10 mouse cellular contexts compared by ENCODE assay signal in genomic region chr13:60122341-60123173, GRCm38 (mm10). TPM values are rescaled to one million over a fixed set of nuclear protein-coding genes. Genes with fewer than 3 reads are reported as not detected.
DNase-seq lines count a peak whose midpoint lies in the region; ATAC-seq and TF ChIP-seq lines count a peak whose summit lies in the region.
"Had no signal": no experiment of that assay in that cellular context is flagged by ENCODE, and none has a peak within 500 bp of the region (broad histone marks: within the 10 kb centered on the region; RNA-seq: fewer than 3 reads in every experiment).

No protein-coding gene starts in this region.

- H3K4me3 ChIP-seq in heart, postnatal 0 days (ENCODE audit: low read depth, low read length), result no peak overlapping the region
- H3K4me3 ChIP-seq in forebrain, embryonic 13.5 days, result peak overlapping the region; percentile 18; the same call in 1 of the 2 replicates
- no peak overlapping the region for H3K4me3 ChIP-seq in hindbrain, postnatal 0 days (ENCODE audit: low read length)
- no peak overlapping the region for H3K4me3 ChIP-seq in neural tube, embryonic 12.5 days

- H3K27ac ChIP-seq in heart, postnatal 0 days (ENCODE audit: low read depth), result no peak overlapping the region
- peak overlapping the region; percentile 80 for H3K27ac ChIP-seq in forebrain, embryonic 13.5 days
- H3K27ac ChIP-seq in hindbrain, postnatal 0 days, result no peak overlapping the region
- H3K27ac ChIP-seq in neural tube, embryonic 12.5 days, result peak overlapping the region; percentile 32; the same call in 1 of the 2 replicates
- H3K27ac ChIP-seq: liver, embryonic 14.5 days had no signal

- peaks cover 6% of the 10 kb centered on the region; the same call in 1 of the 2 replicates for H3K4me1 ChIP-seq in heart, postnatal 0 days (ENCODE audit: control insufficient read depth, insufficient read depth)
- peaks cover 49% of the 10 kb centered on the region for H3K4me1 ChIP-seq in forebrain, embryonic 13.5 days
- peaks cover 12% of the 10 kb centered on the region for H3K4me1 ChIP-seq in hindbrain, postnatal 0 days (ENCODE audit: insufficient read depth, low read length)
- peaks cover 53% of the 10 kb centered on the region for H3K4me1 ChIP-seq in neural tube, embryonic 12.5 days

- H3K9me3 ChIP-seq in heart, postnatal 0 days (replicated peaks; ENCODE audit: control insufficient read depth, low read length), result no peaks in the 10 kb centered on the region
- H3K9me3 ChIP-seq in forebrain, embryonic 13.5 days (replicated peaks), result no peaks in the 10 kb centered on the region
- 0 out of 2 replicates have a peak, but pooled peaks cover 2% of the 10 kb centered on the region for H3K9me3 ChIP-seq in hindbrain, postnatal 0 days (ENCODE audit: low read length)
- H3K9me3 ChIP-seq in neural tube, embryonic 12.5 days, result 0 out of 2 replicates have a peak, but pooled peaks cover 6% of the 10 kb centered on the region

- no peak for TF ChIP-seq EP300 in heart, postnatal 0 days (IDR thresholded peaks at IDR 0.05; ENCODE audit: low read depth)

- DNase-seq in heart, postnatal 0 days (ENCODE audit: low spot score), result no peak
- DNase-seq in heart, postnatal 36 days, result no peak
- peak; percentile 3 for DNase-seq in hindbrain, postnatal 0 days (ENCODE audit: low spot score)
- DNase-seq in left cerebral cortex, adult 18-20 months (ENCODE audit: low spot score in 2 of 2), result no peak
- no peak for DNase-seq in thymus, postnatal 10 days (ENCODE audit: low spot score in 2 of 2)
- no peak for DNase-seq in testis, postnatal 10 days (ENCODE audit: low spot score)
- DNase-seq: right cerebral cortex, postnatal 4 days had no signal

- ATAC-seq in heart, postnatal 0 days (ENCODE audit: insufficient read depth, low read depth), result no peak
- ATAC-seq in forebrain, embryonic 13.5 days, result peak; percentile 60; the same call in 1 of the 2 replicates
- peak; percentile 18; the same call in 1 of the 2 replicates for ATAC-seq in hindbrain, postnatal 0 days
- 0 out of 2 replicates have a peak, but pooled peaks have one; percentile 2 for ATAC-seq in neural tube, embryonic 12.5 days (ENCODE audit: low FRiP score, low read depth)

- WGBS in heart, postnatal 0 days, result 50% methylated on average over 29 of the region's 29 CpGs
- WGBS in forebrain, embryonic 13.5 days, result 30% methylated on average over 29 of the region's 29 CpGs
- WGBS in hindbrain, postnatal 0 days, result 44% methylated on average over 29 of the region's 29 CpGs
- WGBS in neural tube, embryonic 12.5 days, result 13% methylated on average over 29 of the region's 29 CpGs

- no peak for TF ChIP-seq CTCF in heart, postnatal 0 days (IDR thresholded peaks at IDR 0.05; ENCODE audit: low read depth)
- no peak for TF ChIP-seq CTCF in hindbrain, postnatal 0 days (IDR thresholded peaks at IDR 0.05; ENCODE audit: low read depth)

- H3K36me3 ChIP-seq in heart, postnatal 0 days (replicated peaks; ENCODE audit: control insufficient read depth, insufficient read depth, low read length), result no peaks in the 10 kb centered on the region
- H3K36me3 ChIP-seq in forebrain, embryonic 13.5 days (ENCODE audit: poor library complexity, severe bottlenecking), result no peaks in the 10 kb centered on the region
- H3K36me3 ChIP-seq in hindbrain, postnatal 0 days (ENCODE audit: insufficient read depth, low read length), result no peaks in the 10 kb centered on the region
- H3K36me3 ChIP-seq in neural tube, embryonic 12.5 days, result no peaks in the 10 kb centered on the region

- H3K4me2 ChIP-seq in heart, postnatal 0 days (ENCODE audit: low read depth, low read length), result peak overlapping the region; percentile 26; the same call in 1 of the 2 replicates
- H3K4me2 ChIP-seq in forebrain, embryonic 13.5 days, result peak overlapping the region; percentile 54
- no peak overlapping the region for H3K4me2 ChIP-seq in hindbrain, postnatal 0 days (ENCODE audit: low read depth, low read length)
- H3K4me2 ChIP-seq in neural tube, embryonic 12.5 days (replicated peaks), result peak overlapping the region; percentile 49

- no peaks in the 10 kb centered on the region for H3K27me3 ChIP-seq in heart, postnatal 0 days (ENCODE audit: control insufficient read depth, insufficient read depth, low read length)
- H3K27me3 ChIP-seq in forebrain, embryonic 13.5 days, result peaks cover 9% of the 10 kb centered on the region; the same call in 1 of the 2 replicates
- no peaks in the 10 kb centered on the region for H3K27me3 ChIP-seq in hindbrain, postnatal 0 days (ENCODE audit: insufficient read depth, low read length)
- H3K27me3 ChIP-seq in neural tube, embryonic 12.5 days (replicated peaks), result no peaks in the 10 kb centered on the region; the same call in 1 of the 2 replicates

- no peak overlapping the region for H3K9ac ChIP-seq in heart, postnatal 0 days (replicated peaks; ENCODE audit: low read depth, low read length)
- peak overlapping the region; percentile 26; the same call in 1 of the 2 replicates for H3K9ac ChIP-seq in forebrain, embryonic 13.5 days
- no peak overlapping the region for H3K9ac ChIP-seq in hindbrain, postnatal 0 days (replicated peaks; ENCODE audit: low read length)
- H3K9ac ChIP-seq in neural tube, embryonic 12.5 days, result no peak overlapping the region
- H3K9ac ChIP-seq: liver, embryonic 14.5 days had no signal

- intact Hi-C loops in heart, postnatal 36 days (cut with DNase I), result no loop called here

RNA-seq across cellular contexts. Expression of gene Gas1, which starts 54.6 kb away (rescaled TPM):
- total RNA-seq in heart, postnatal 0 days (2014; rRNA removed; ENCODE audit: low replicate concordance), result 85.9 and 116 TPM in 2 replicates
- 20.3 and 24.9 TPM in 2 replicates for polyA plus RNA-seq in heart, postnatal 0 days (2015; fragmentation: Nextera tagmentation; extraction: Ambion mirVana)
- 10 to 100 TPM; 30.8 to 35.8 TPM for total RNA-seq in heart, postnatal 36 days (2021)
- polyA plus RNA-seq in forebrain, embryonic 13.5 days (2015; fragmentation: Nextera tagmentation; extraction: Ambion mirVana), result 47.8 and 51.6 TPM in 2 replicates
- 60.3 and 81.2 TPM in 2 replicates for total RNA-seq in hindbrain, postnatal 0 days (2014; rRNA removed)
- polyA plus RNA-seq in hindbrain, postnatal 0 days (2015; fragmentation: Nextera tagmentation; extraction: Ambion mirVana), result 16.5 and 17.3 TPM in 2 replicates
- 153 and 168 TPM in 2 replicates for polyA plus RNA-seq in neural tube, embryonic 12.5 days (2016; fragmentation: Nextera tagmentation; extraction: Ambion mirVana)
- 1 to 10 TPM; 7.2 to 9.5 TPM for total RNA-seq in left cerebral cortex, adult 18-20 months (2021)

Comparison
In these comparisons a context has a peak if more than half of its experiments do, and no peak if none do; other contexts are left out.
1. H3K27ac ChIP-seq: peak in forebrain, embryonic 13.5 days (single experiment) and neural tube, embryonic 12.5 days (single experiment); none in heart, postnatal 0 days (single experiment) and hindbrain, postnatal 0 days (single experiment).